Mouse (Mus musculus) heart, embryonic 13.5 days (tissue): ENCODE results near the gene Sez6l. TPM values are rescaled to one million over a fixed set of nuclear protein-coding genes. Genes with fewer than 3 reads are reported as not detected.

ENCODE experiments used
- ATAC-seq: fragments of 200-750 bp; cut with Nextera tagmentation; 2 replicates; pipeline ENCODE4 v1.8.0; 2017; ENCODE audit warnings: moderate TSS enrichment; ENCODE audit not compliant: insufficient number of reproducible peaks, low FRiP score, low TSS enrichment; ENCODE audit errors: extremely low read depth
- H3K27ac ChIP-seq: fragments of 300-500 bp; sonication (generic); replicated peaks from 2 replicates; pipeline ENCODE4 v1.5.1; 2015; ENCODE audit warnings: moderate library complexity, mild to moderate bottlenecking, inconsistent platforms
- H3K27me3 ChIP-seq: fragments of 300-500 bp; sonication (generic); replicated peaks from 2 replicates; pipeline ENCODE4 v1.6.1; 2015; ENCODE audit warnings: mild to moderate bottlenecking, inconsistent platforms
- H3K36me3 ChIP-seq: fragments of 300-500 bp; sonication (generic); 2 replicates; pipeline ENCODE4 v1.6.1; 2015; ENCODE audit warnings: mild to moderate bottlenecking, inconsistent platforms
- H3K4me1 ChIP-seq: fragments of 300-500 bp; sonication (generic); 2 replicates; pipeline ENCODE4 v1.6.1; 2015; ENCODE audit warnings: inconsistent platforms
- H3K4me2 ChIP-seq: fragments of 300-500 bp; sonication (generic); 2 replicates; pipeline ENCODE4 v1.6.1; 2015; ENCODE audit warnings: inconsistent platforms, mild to moderate bottlenecking, moderate library complexity
- H3K4me3 ChIP-seq: fragments of 300-500 bp; sonication (generic); 2 replicates; pipeline ENCODE4 v1.5.1; 2015; ENCODE audit warnings: moderate library complexity, mild to moderate bottlenecking, inconsistent platforms
- H3K9ac ChIP-seq: fragments of 300-500 bp; sonication (generic); 2 replicates; pipeline ENCODE4 v1.6.1; 2015; ENCODE audit warnings: inconsistent platforms, mild to moderate bottlenecking, moderate library complexity
- H3K9me3 ChIP-seq: fragments of 300-500 bp; sonication (generic); 2 replicates; pipeline ENCODE4 v1.6.1; 2016; ENCODE audit warnings: inconsistent platforms
- WGBS: fragments of 180-500 bp; shearing (Covaris S2); methylation state at CpG from one replicate; pipeline ENCODE4 v1.1.7; 2015; ENCODE audit warnings: mixed read lengths; 5-methylcytosine and 5-hydroxymethylcytosine counted together
- polyA plus RNA-seq: library from polyadenylated mRNA; unstranded; fragments of >200 nt; fragmentation: Nextera tagmentation; extraction: Ambion mirVana; gene quantifications from 2 replicates; pipeline ENCODE4 v1.2.1, GENCODE M21; 2015

Gene Sez6l
- polyA plus RNA-seq, 1 experiment from 2014 or later, result 0.33 TPM

DNA sequence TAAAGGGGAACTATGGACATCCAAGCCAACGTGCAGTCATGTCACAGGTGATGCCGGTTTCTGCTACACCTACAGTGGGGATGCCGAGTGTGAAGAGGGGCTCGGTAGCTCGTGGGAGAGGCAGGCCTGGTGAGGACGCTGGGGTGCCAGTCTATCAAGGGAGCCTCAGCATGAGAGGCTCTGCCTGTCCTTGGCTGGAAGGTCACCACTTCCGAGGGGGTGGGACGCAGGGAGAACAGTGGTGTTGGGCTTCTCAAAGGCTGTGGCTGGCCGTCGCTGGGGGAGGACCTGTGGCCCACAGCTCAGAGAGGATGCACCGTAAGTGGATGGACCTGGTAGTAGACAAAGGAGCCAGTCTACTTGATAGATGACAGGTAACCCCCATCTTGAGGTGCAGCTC, 195.8 kb downstream of the Sez6l start:
- peaks cover 37% of the 10 kb centered on the region for H3K36me3 ChIP-seq
- H3K4me2 ChIP-seq, result no peak overlapping the region
- H3K9ac ChIP-seq, result no peak overlapping the region
- H3K4me1 ChIP-seq, result 0 out of 2 replicates have a peak, but pooled peaks cover 7% of the 10 kb centered on the region
- 59% methylated on average over 11 of the region's 11 CpGs for WGBS
- H3K27me3 ChIP-seq, result no peaks in the 10 kb centered on the region
- no peaks in the 10 kb centered on the region for H3K9me3 ChIP-seq
- ATAC-seq, result no peak
- H3K4me3 ChIP-seq, result no peak overlapping the region
- no peak overlapping the region for H3K27ac ChIP-seq

DNA sequence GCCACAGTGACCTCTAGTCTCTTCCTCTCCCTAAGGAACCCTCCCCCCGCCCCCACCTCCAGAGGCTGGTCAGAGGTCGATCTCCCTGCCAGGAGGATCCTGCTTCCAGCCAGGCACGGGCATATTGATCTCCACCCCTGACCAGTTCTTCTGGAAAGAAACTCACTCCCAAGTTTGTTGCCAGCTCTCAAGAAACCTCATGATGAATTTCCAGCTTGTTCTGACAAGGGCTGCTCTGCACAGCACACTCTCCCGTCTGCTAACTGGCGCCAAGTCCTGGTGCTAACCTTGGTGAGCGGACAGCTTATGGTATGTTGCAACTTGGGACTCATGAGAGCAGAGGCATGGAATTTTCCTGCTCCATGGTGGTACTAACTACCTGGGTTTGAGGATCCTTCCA, 198.3 kb downstream of the Sez6l start:
- Histone ChIP-seq H3K9ac (no peak overlapping the region), H3K27ac (no peak overlapping the region), H3K4me1 (0 out of 2 replicates have a peak, but pooled peaks cover 7% of the 10 kb centered on the region), H3K4me3 (no peak overlapping the region), H3K36me3 (peaks cover 60% of the 10 kb centered on the region), H3K4me2 (no peak overlapping the region), H3K9me3 (no peaks in the 10 kb centered on the region), H3K27me3 (no peaks in the 10 kb centered on the region)
- 80% methylated on average over 6 of the region's 6 CpGs for WGBS
- ATAC-seq, result no peak

DNA sequence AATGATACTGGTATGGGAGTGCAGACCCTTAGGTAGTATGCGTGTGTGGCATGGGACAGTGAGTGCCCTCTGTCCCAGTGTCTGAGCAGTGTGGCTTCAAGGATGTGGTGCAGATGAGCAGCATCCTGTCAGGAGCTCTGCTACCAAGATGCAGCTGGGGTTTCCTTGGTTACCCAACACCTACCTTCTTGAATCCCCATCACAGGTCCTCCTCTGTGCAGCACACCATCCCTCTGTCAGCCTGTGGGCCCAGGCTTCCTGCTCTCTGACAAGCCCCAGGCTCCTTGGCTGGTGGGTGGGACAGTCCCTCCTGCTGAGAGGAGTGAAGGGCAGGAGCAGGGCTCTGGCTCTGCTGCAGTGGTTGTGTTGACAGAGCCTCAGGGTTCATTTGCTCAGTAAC, 199.6 kb downstream of the Sez6l start:
- Histone ChIP-seq H3K36me3 (peaks cover 72% of the 10 kb centered on the region), H3K9me3 (no peaks in the 10 kb centered on the region), H3K9ac (no peak overlapping the region), H3K4me3 (no peak overlapping the region), H3K4me1 (0 out of 2 replicates have a peak, but pooled peaks cover 7% of the 10 kb centered on the region), H3K27ac (no peak overlapping the region), H3K4me2 (no peak overlapping the region), H3K27me3 (no peaks in the 10 kb centered on the region)
- WGBS, result 81% methylated on average over 1 of the region's 1 CpGs
- no peak for ATAC-seq

DNA sequence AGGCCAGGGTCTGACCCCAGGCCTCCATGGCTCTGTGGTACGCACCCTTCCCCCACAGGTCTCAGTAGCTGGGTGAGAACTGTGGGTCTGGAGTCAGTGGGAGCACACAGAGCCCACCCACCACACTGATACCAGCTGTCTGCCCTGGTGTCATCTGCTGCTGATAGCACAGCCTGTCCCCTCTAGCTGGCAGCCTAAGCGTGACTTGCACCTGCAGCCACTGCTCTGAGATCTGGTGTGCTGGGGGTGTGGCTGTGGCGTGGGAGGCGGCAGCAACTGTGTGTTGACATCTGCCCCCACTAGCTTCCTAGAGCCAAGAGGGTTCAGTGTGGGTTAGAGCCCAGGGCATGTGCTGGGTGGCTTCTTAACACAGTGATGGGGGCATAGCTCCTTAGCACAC, 200.9 kb downstream of the Sez6l start:
- Histone ChIP-seq H3K4me3 (no peak overlapping the region), H3K27me3 (no peaks in the 10 kb centered on the region), H3K36me3 (peaks cover 84% of the 10 kb centered on the region), H3K27ac (no peak overlapping the region), H3K9me3 (no peaks in the 10 kb centered on the region), H3K4me1 (0 out of 2 replicates have a peak, but pooled peaks cover 2% of the 10 kb centered on the region), H3K4me2 (no peak overlapping the region), H3K9ac (no peak overlapping the region)
- ATAC-seq, result no peak
- WGBS, result 81% methylated on average over 4 of the region's 4 CpGs

DNA sequence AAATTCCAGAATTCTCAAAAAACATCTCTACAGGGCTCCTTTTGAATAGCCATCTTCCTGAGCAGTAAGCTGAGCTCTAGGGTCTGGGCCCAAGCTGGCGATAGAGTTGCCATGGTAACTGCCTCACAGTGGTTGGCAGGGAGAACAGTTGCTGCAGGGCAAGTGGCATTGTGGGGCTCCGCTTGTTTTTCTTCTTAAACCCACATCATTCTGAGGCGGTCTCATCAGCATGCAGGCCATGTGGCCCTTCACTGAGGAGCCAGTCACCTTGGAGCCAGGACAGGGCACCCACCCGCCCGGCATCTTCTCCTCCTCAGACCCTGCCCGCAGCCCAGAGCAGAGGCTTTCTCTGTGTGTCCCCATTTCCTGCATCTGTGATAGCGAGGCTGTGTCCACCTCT, 205.1 kb downstream of the Sez6l start:
- H3K4me2 ChIP-seq, result no peak overlapping the region
- H3K4me1 ChIP-seq, result no peaks in the 10 kb centered on the region
- H3K4me3 ChIP-seq, result no peak overlapping the region
- H3K9ac ChIP-seq, result no peak overlapping the region
- H3K27me3 ChIP-seq, result no peaks in the 10 kb centered on the region
- no peak for ATAC-seq
- peaks cover 89% of the 10 kb centered on the region for H3K36me3 ChIP-seq
- no peaks in the 10 kb centered on the region for H3K9me3 ChIP-seq
- H3K27ac ChIP-seq, result no peak overlapping the region
- 76% methylated on average over 7 of the region's 7 CpGs for WGBS

DNA sequence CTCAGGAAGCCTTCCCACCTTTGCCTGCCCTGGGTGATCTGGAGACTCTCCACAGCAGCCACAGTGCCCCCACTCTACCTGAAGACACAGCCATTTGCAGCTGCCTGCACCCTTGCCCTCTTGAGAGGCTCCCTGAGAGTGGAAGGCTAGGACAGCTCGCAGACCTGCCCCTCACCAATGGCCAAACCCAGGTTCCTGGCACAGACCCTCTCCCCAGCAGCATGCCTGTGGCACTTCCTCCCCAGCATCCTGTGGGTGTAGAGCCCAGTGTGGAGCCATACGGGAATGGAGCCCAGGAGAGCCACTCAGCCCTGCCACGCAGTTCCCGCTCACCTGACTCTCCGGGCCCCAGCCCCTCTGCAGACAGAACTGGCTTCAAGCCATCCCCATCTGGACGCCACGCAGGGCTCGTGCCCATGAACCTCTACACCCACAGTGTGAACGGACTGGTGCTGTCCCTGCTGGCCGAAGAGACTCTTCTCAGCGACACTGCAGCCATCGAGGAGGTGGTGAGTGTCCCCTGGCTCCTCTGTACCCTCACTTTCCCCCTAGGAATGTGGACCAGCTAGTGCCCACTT, 206.7 kb downstream of the Sez6l start:
- WGBS, result 90% methylated on average over 12 of the region's 12 CpGs
- no peak for ATAC-seq

DNA sequence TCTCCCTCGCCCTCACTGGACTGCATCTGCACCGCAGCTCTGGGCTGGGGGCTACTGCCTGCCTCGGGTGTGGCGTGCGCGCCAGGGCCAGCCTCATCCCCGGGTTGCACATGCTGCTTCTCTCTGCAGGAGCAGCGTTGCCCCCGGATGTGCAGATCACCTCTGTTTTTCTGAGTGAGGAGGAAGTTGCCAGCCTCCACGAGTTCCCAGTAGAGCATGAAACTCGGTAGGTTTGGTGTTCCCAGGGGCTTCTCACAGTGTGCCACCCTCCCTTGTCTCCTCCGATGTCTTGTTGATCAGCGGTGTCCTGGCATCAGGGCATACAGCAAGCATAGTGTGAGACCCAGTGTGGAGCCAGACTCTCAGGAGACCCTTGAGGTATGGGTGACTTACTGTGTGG, 207.7 kb downstream of the Sez6l start:
- H3K4me3 ChIP-seq, result no peak overlapping the region
- no peak for ATAC-seq
- H3K9ac ChIP-seq, result no peak overlapping the region
- no peak overlapping the region for H3K4me2 ChIP-seq
- H3K9me3 ChIP-seq, result no peaks in the 10 kb centered on the region
- H3K27ac ChIP-seq, result no peak overlapping the region
- no peaks in the 10 kb centered on the region for H3K27me3 ChIP-seq
- H3K4me1 ChIP-seq, result no peaks in the 10 kb centered on the region
- H3K36me3 ChIP-seq, result peaks cover 90% of the 10 kb centered on the region
- 90% methylated on average over 13 of the region's 13 CpGs for WGBS

More for the DNA sequence above, 206.7 kb downstream of the Sez6l start:
- Histone ChIP-seq H3K27ac (no peak overlapping the region), H3K9ac (no peak overlapping the region), H3K9me3 (no peaks in the 10 kb centered on the region), H3K27me3 (no peaks in the 10 kb centered on the region), H3K4me3 (no peak overlapping the region), H3K36me3 (peaks cover 90% of the 10 kb centered on the region), H3K4me2 (no peak overlapping the region), H3K4me1 (no peaks in the 10 kb centered on the region)

Other genes starting within 250 kb of the Sez6l start
- 24.0 and 25.8 TPM in 2 replicates for gene Srrd, start 234.1 kb downstream of the Sez6l start, polyA plus RNA-seq
- gene Hps4, start 234.1 kb downstream of the Sez6l start, polyA plus RNA-seq, result 18.5 and 19.2 TPM in 2 replicates
- gene Gm6583, start 221.2 kb downstream of the Sez6l start, polyA plus RNA-seq, result 0.06 and 0.07 TPM in 2 replicates
- gene Asphd2, start 182.3 kb downstream of the Sez6l start, polyA plus RNA-seq, result 1.1 and 1.2 TPM in 2 replicates
- gene Gm6588, start 127.8 kb downstream of the Sez6l start, polyA plus RNA-seq, result not detected in 2 replicates